Mouse (Mus musculus): ENCODE measurements around the gene Gm21858.
"Not testable (repeated sequence)": the region's sequence is repeated elsewhere in the genome, so short reads cannot be mapped to it uniquely, and the experiment has no call there.

The Gm21858 gene

DNA sequence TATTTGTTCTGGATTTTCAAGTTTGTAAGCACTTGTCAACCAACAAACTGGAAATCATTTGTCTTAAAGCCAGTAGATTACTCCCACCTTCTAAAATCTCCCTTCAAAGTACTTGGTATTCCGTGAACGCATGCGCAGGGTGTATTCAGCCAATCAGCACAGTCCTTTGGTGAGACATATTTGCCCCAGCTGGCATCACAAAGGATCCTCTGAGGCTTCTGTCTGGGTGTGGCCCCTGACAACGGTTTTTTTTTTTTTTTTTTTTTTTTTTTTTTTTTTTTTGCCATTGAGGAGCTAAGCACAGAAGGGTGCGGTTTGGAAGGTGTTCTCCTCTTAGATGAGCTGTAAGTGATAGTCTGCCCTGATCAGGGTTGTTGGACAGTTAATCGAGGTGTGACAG lies at the start of gene Gm21858:
Gene Gm21858 (plus strand): TSS at position 301 of the 400 bp plus-strand sequence.
- not testable (repeated sequence) for DNase-seq
